Mouse (Mus musculus) mouse trophoblast stem cell (cell line): Measurements from ENCODE around the gene Gm8108.
"Not testable (repeated sequence)": the region's sequence is repeated elsewhere in the genome, so short reads cannot be mapped to it uniquely, and the experiment has no call there.

Source experiments
- in situ Hi-C, 2 experiments: fragments of 300-500 bp; cut with MseI, MboI; formaldehyde crosslinking; loops; 2 replicates in 1 of 2; 3 replicates in 1 of 2; pipeline ENCODE4 v1.15.1; 2025

The Gm8108 gene

GRCm38 (mm10) chr14:4110426-4110825 lies at the start of gene Gm8108:
Gm8108 (plus strand) TSS chr14:4110526.
- in situ Hi-C loops, result not testable (repeated sequence)

GRCm38 (mm10) chr14:4083820-4084219 lies 26.5 kb upstream of the Gm8108 start, which contains the start of gene Gm3115:
Gm3115 (plus strand) TSS chr14:4084120.
- in situ Hi-C loops, result not testable (repeated sequence)

GRCm38 (mm10) chr14:4141646-4142045 lies 31.3 kb downstream of the Gm8108 start:
- in situ Hi-C loops, result not testable (repeated sequence)

GRCm38 (mm10) chr14:4164730-4165129 lies 54.4 kb downstream of the Gm8108 start, which contains the start of gene Gm3127:
Gm3127 (plus strand) TSS chr14:4165030.
- in situ Hi-C loops, result not testable (repeated sequence)

- in situ Hi-C loops, result not testable (repeated sequence)
Observed at GRCm38 (mm10) chr14:4182030-4182429, 71.7 kb downstream of the Gm8108 start.
